Mouse (Mus musculus): Measurements from ENCODE around the gene Flt3l. TPM values are rescaled to one million over a fixed set of nuclear protein-coding genes. Genes with fewer than 3 reads are reported as not detected.
A peak's percentile ranks its signal among the peaks of the same experiment; 100 is the strongest.

Gene Flt3l
- polyA plus RNA-seq (2014; fragmentation: Nextera tagmentation; extraction: Ambion mirVana) = 0.72 and 1.1 TPM in 2 replicates

- Histone ChIP-seq H3K4me3 (ENCODE audit: low read depth, low read length) (peak within 1 kb of the TSS; percentile 42), H3K4me2 (peak within 1 kb of the TSS; percentile 83), H3K36me3 (ENCODE audit: insufficient read depth) (no peaks in the 10 kb centered on the region), H3K27ac (ENCODE audit: low read depth) (no peak within 1 kb of the TSS), H3K4me1 (ENCODE audit: insufficient read depth) (no peaks in the 10 kb centered on the region), H3K9ac (peak within 1 kb of the TSS; percentile 45), H3K27me3 (ENCODE audit: insufficient read depth, low read length) (peaks cover 4% of the 10 kb centered on the region; the same call in 1 of the 2 replicates), H3K9me3 (ENCODE audit: low read depth, low read length) (no peaks in the 10 kb centered on the region)
- 1% methylated on average over 29 of the region's 29 CpGs for WGBS
- DNase-seq (peak; percentile 96), ATAC-seq (ENCODE audit: insufficient read depth) (peak; percentile 83)
- TF ChIP-seq CTCF (IDR thresholded peaks at IDR 0.05; ENCODE audit: low read depth) = peak; percentile 98
These were observed at the start of gene Flt3l, which contains the start of gene Gm45713 for GRCm38 (mm10) chr7:45135993-45136567. TSS of gene Flt3l (minus strand) at chr7:45136432. TSS of gene Gm45713 (minus strand) at chr7:45136231.

GRCm38 (mm10) chr7:45185921-45186320, 49.7 kb upstream of the Flt3l start:
- no peaks in the 10 kb centered on the region for H3K36me3 ChIP-seq (ENCODE audit: insufficient read depth)
- H3K9ac ChIP-seq = no peak overlapping the region
- H3K4me3 ChIP-seq (ENCODE audit: low read depth, low read length) = no peak overlapping the region
- WGBS = 68% methylated on average over 7 of the region's 7 CpGs
- ATAC-seq (ENCODE audit: insufficient read depth) = no peak
- no peaks in the 10 kb centered on the region for H3K4me1 ChIP-seq (ENCODE audit: insufficient read depth)
- H3K27ac ChIP-seq (ENCODE audit: low read depth) = no peak overlapping the region
- no peak for TF ChIP-seq CTCF (IDR thresholded peaks at IDR 0.05; ENCODE audit: low read depth)
- DNase-seq = no peak
- H3K4me2 ChIP-seq = no peak overlapping the region
- peaks cover 70% of the 10 kb centered on the region for H3K27me3 ChIP-seq (ENCODE audit: insufficient read depth, low read length)
- H3K9me3 ChIP-seq (ENCODE audit: low read depth, low read length) = no peaks in the 10 kb centered on the region

GRCm38 (mm10) chr7:45183672-45184071, 47.4 kb upstream of the Flt3l start:
- Histone ChIP-seq H3K4me1 (ENCODE audit: insufficient read depth) (no peaks in the 10 kb centered on the region), H3K27me3 (ENCODE audit: insufficient read depth, low read length) (peaks cover 86% of the 10 kb centered on the region), H3K9ac (no peak overlapping the region), H3K4me2 (no peak overlapping the region), H3K36me3 (ENCODE audit: insufficient read depth) (no peaks in the 10 kb centered on the region), H3K4me3 (ENCODE audit: low read depth, low read length) (no peak overlapping the region), H3K27ac (ENCODE audit: low read depth) (no peak overlapping the region), H3K9me3 (ENCODE audit: low read depth, low read length) (no peaks in the 10 kb centered on the region)
- ATAC-seq (ENCODE audit: insufficient read depth) = no peak
- no peak for TF ChIP-seq CTCF (IDR thresholded peaks at IDR 0.05; ENCODE audit: low read depth)
- 64% methylated on average over 7 of the region's 7 CpGs for WGBS
- no peak for DNase-seq

GRCm38 (mm10) chr7:45182606-45183005, 46.4 kb upstream of the Flt3l start:
- ATAC-seq (ENCODE audit: insufficient read depth) (peak; percentile 48; the same call in 1 of the 2 replicates), DNase-seq (no peak)
- TF ChIP-seq CTCF (IDR thresholded peaks at IDR 0.05; ENCODE audit: low read depth) = peak; percentile 26; the same call in 1 of the 2 replicates
- peak overlapping the region; percentile 28 for H3K9ac ChIP-seq
- no peaks in the 10 kb centered on the region for H3K4me1 ChIP-seq (ENCODE audit: insufficient read depth)
- peak overlapping the region; percentile 61 for H3K4me2 ChIP-seq
- H3K27me3 ChIP-seq (ENCODE audit: insufficient read depth, low read length) = peaks cover 94% of the 10 kb centered on the region
- H3K9me3 ChIP-seq (ENCODE audit: low read depth, low read length) = no peaks in the 10 kb centered on the region
- H3K36me3 ChIP-seq (ENCODE audit: insufficient read depth) = no peaks in the 10 kb centered on the region
- H3K27ac ChIP-seq (ENCODE audit: low read depth) = no peak overlapping the region
- WGBS = 14% methylated on average over 11 of the region's 11 CpGs
- H3K4me3 ChIP-seq (ENCODE audit: low read depth, low read length) = peak overlapping the region; percentile 30

- ATAC-seq (ENCODE audit: insufficient read depth) (peak; percentile 95), DNase-seq (peak; percentile 96)
- WGBS = under 1% methylated on average over 34 of the region's 34 CpGs
- H3K4me2 ChIP-seq = peak overlapping the region; percentile 61
- H3K4me1 ChIP-seq (ENCODE audit: insufficient read depth) = no peaks in the 10 kb centered on the region
- H3K9ac ChIP-seq = peak overlapping the region; percentile 28
- H3K36me3 ChIP-seq (ENCODE audit: insufficient read depth) = no peaks in the 10 kb centered on the region
- H3K9me3 ChIP-seq (ENCODE audit: low read depth, low read length) = no peaks in the 10 kb centered on the region
- H3K27ac ChIP-seq (ENCODE audit: low read depth) = no peak overlapping the region
- H3K27me3 ChIP-seq (ENCODE audit: insufficient read depth, low read length) = peaks cover 98% of the 10 kb centered on the region
- H3K4me3 ChIP-seq (ENCODE audit: low read depth, low read length) = peak overlapping the region; percentile 30
- TF ChIP-seq CTCF (IDR thresholded peaks at IDR 0.05; ENCODE audit: low read depth) = no peak
These were observed 46.0 kb upstream of the Flt3l start for GRCm38 (mm10) chr7:45182199-45182601.

GRCm38 (mm10) chr7:45181540-45181939, 45.3 kb upstream of the Flt3l start:
- no peaks in the 10 kb centered on the region for H3K4me1 ChIP-seq (ENCODE audit: insufficient read depth)
- peaks cover 98% of the 10 kb centered on the region for H3K27me3 ChIP-seq (ENCODE audit: insufficient read depth, low read length)
- H3K36me3 ChIP-seq (ENCODE audit: insufficient read depth) = no peaks in the 10 kb centered on the region
- H3K9ac ChIP-seq = no peak overlapping the region
- no peak overlapping the region for H3K27ac ChIP-seq (ENCODE audit: low read depth)
- peak overlapping the region; percentile 61; the same call in 1 of the 2 replicates for H3K4me2 ChIP-seq
- no peak for TF ChIP-seq CTCF (IDR thresholded peaks at IDR 0.05; ENCODE audit: low read depth)
- 6% methylated on average over 35 of the region's 35 CpGs for WGBS
- ATAC-seq (ENCODE audit: insufficient read depth) = peak; percentile 2; the same call in 1 of the 2 replicates
- H3K4me3 ChIP-seq (ENCODE audit: low read depth, low read length) = 0 out of 2 replicates have a peak overlapping the region, but pooled peaks have one; percentile 8
- H3K9me3 ChIP-seq (ENCODE audit: low read depth, low read length) = no peaks in the 10 kb centered on the region
- no peak for DNase-seq

GRCm38 (mm10) chr7:45180896-45181477, 44.8 kb upstream of the Flt3l start, which contains the start of gene Pth2:
TSS of gene Pth2 (plus strand) at chr7:45180995.
- no peaks in the 10 kb centered on the region for H3K4me1 ChIP-seq (ENCODE audit: insufficient read depth)
- H3K4me2 ChIP-seq = peak within 1 kb of the TSS; percentile 61; the same call in 1 of the 2 replicates
- 19% methylated on average over 20 of the region's 20 CpGs for WGBS
- H3K36me3 ChIP-seq (ENCODE audit: insufficient read depth) = no peaks in the 10 kb centered on the region
- no peak within 1 kb of the TSS for H3K27ac ChIP-seq (ENCODE audit: low read depth)
- no peak for DNase-seq
- no peaks in the 10 kb centered on the region for H3K9me3 ChIP-seq (ENCODE audit: low read depth, low read length)
- ATAC-seq (ENCODE audit: insufficient read depth) = no peak
- H3K4me3 ChIP-seq (ENCODE audit: low read depth, low read length) = 0 out of 2 replicates have a peak within 1 kb of the TSS, but pooled peaks have one; percentile 8
- no peak within 1 kb of the TSS for H3K9ac ChIP-seq
- H3K27me3 ChIP-seq (ENCODE audit: insufficient read depth, low read length) = peaks cover 98% of the 10 kb centered on the region
- TF ChIP-seq CTCF (IDR thresholded peaks at IDR 0.05; ENCODE audit: low read depth) = no peak
